Mouse (Mus musculus) ES-E14 (cell line): Measurements from ENCODE around the gene Ctdnep1.

Source experiments
- CHD2 ChIP-seq: IDR thresholded peaks from 2 replicates; pipeline ENCODE4 v1.6.1; 2014; ENCODE audit warnings: mild to moderate bottlenecking, low read depth, low read length, inconsistent platforms
- MAFK ChIP-seq: IDR thresholded peaks from 2 replicates; pipeline ENCODE4 v1.6.1; 2014; ENCODE audit warnings: mild to moderate bottlenecking, low read depth, low read length, inconsistent platforms; ENCODE audit not compliant: insufficient read depth
- ZC3H11A ChIP-seq: IDR thresholded peaks from 2 replicates; pipeline ENCODE4 v1.6.1; 2012; ENCODE audit warnings: low read depth, mild to moderate bottlenecking, inconsistent platforms, low read length, borderline replicate concordance
- ZNF384 ChIP-seq: IDR thresholded peaks from 2 replicates; pipeline ENCODE4 v1.6.1; 2012; ENCODE audit warnings: low read depth, low read length, inconsistent platforms

DNA sequence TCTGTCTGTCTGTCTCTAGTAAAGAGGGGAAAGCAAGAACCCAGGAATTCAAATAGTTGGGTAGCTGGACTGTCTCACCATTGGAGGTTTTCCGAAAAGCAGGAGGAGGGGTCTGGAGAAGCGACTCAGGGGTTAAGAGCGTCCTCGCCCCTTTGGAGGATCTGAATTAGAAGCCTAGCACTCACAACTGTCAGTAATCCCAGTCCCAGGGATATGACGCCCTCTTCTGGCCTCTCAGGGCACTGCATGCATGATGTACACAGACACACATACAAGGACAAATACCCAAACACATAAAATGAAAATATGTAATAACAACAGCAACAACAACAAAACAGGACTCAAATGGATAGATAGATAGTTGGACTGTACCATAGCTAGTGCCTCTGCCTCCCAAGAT lies 20.3 kb upstream of the Ctdnep1 start:
- TF ChIP-seq CHD2 = no peak
- no peak for TF ChIP-seq ZNF384
- peak; percentile 49; the same call in 1 of the 2 replicates for TF ChIP-seq ZC3H11A
- no peak for TF ChIP-seq MAFK
